Mouse (Mus musculus) MEL (cell line): ENCODE data around the gene Kctd17. TPM values are rescaled to one million over a fixed set of nuclear protein-coding genes. Genes with fewer than 3 reads are reported as not detected.

Experiments
- DNase-seq: peaks from one replicate; pipeline ENCODE4 v3.0.0; 2011; ENCODE audit warnings: low read depth, low spot score
- H3K27ac ChIP-seq: 2 replicates; pipeline ENCODE4 v1.5.1; 2012; ENCODE audit warnings: low read depth, mild to moderate bottlenecking, control low read depth, low read length, moderate library complexity; ENCODE audit not compliant: control insufficient read depth
- H3K27me3 ChIP-seq, 2 experiments: fragments of 150-350 bp in 1 of 2; sonication (generic) in 1 of 2; 2 replicates each; pipeline ENCODE4 v1.6.1; 2012; ENCODE audit warnings: low read length in 2 of 2, mild to moderate bottlenecking in 2 of 2, improper control_type of control experiment in 1 of 2, moderate library complexity in 1 of 2; ENCODE audit not compliant: insufficient read depth in 2 of 2, control insufficient read depth in 1 of 2
- H3K36me3 ChIP-seq, 2 experiments: 2 replicates each; pipeline ENCODE4 v1.6.1; 2012 to 2014; ENCODE audit warnings: low read length in 2 of 2, improper control_type of control experiment in 1 of 2, inconsistent platforms in 1 of 2, mild to moderate bottlenecking in 1 of 2; ENCODE audit not compliant: insufficient read depth in 2 of 2, control insufficient read depth in 1 of 2
- H3K4me1 ChIP-seq, 2 experiments: fragments of 150-350 bp in 1 of 2; sonication (generic) in 1 of 2; 2 replicates each; pipeline ENCODE4 v1.6.1; 2012; ENCODE audit warnings: low read length in 2 of 2, improper control_type of control experiment in 1 of 2, mild to moderate bottlenecking in 1 of 2; ENCODE audit not compliant: insufficient read depth in 2 of 2, control insufficient read depth in 1 of 2
- H3K4me3 ChIP-seq, 2 experiments: fragments of 150-350 bp in 1 of 2; sonication (generic) in 1 of 2; 2 replicates each; pipeline ENCODE4 v1.5.1; 2012; ENCODE audit warnings: low read depth in 2 of 2, low read length in 2 of 2, mild to moderate bottlenecking in 2 of 2, moderate library complexity in 2 of 2, control low read depth in 1 of 2, improper control_type of control experiment in 1 of 2; ENCODE audit not compliant: control insufficient read depth in 1 of 2, insufficient read depth in 1 of 2
- H3K79me2 ChIP-seq: 2 replicates; pipeline ENCODE4 v1.6.1; 2012; ENCODE audit warnings: mild to moderate bottlenecking, low read length, moderate library complexity; ENCODE audit not compliant: control insufficient read depth, poor library complexity, insufficient read depth
- H3K9ac ChIP-seq: 2 replicates; pipeline ENCODE4 v1.6.1; 2012; ENCODE audit warnings: low read depth, mild to moderate bottlenecking, control low read depth, low read length, moderate library complexity; ENCODE audit not compliant: control insufficient read depth, poor library complexity, severe bottlenecking
- H3K9me3 ChIP-seq: fragments of 150-350 bp; sonication (generic); replicated peaks from 2 replicates; pipeline ENCODE4 v1.6.1; 2012; ENCODE audit warnings: mild to moderate bottlenecking, low read length, improper control_type of control experiment, moderate library complexity; ENCODE audit not compliant: insufficient read depth
- CHD1 ChIP-seq: IDR thresholded peaks from 2 replicates; pipeline ENCODE4 v1.6.1; 2012; ENCODE audit warnings: low read depth, mild to moderate bottlenecking, inconsistent platforms, low read length, improper control_type of control experiment
- CHD2 ChIP-seq: IDR thresholded peaks from 2 replicates; pipeline ENCODE4 v1.6.1; 2011; ENCODE audit warnings: low read length, improper control_type of control experiment
- CTCF ChIP-seq, 3 experiments: IDR thresholded peaks in 2 of 3; conservative IDR thresholded peaks in 1 of 3; 2 replicates each; pipeline ENCODE4 v1.5.1; 2011 to 2012; ENCODE audit warnings: low read length in 3 of 3, low read depth in 2 of 3, mild to moderate bottlenecking in 2 of 3, improper control_type of control experiment in 1 of 3, inconsistent platforms in 1 of 3, mixed read lengths in 1 of 3, moderate library complexity in 1 of 3; ENCODE audit not compliant: control insufficient read depth in 1 of 3, insufficient read depth in 1 of 3, poor library complexity in 1 of 3, severe bottlenecking in 1 of 3
- ELF1 ChIP-seq: IDR thresholded peaks from 2 replicates; pipeline ENCODE4 v1.6.1; 2014; ENCODE audit warnings: low read depth, mild to moderate bottlenecking, inconsistent platforms, low read length, improper control_type of control experiment, moderate library complexity
- ETS1 ChIP-seq: IDR thresholded peaks from 2 replicates; pipeline ENCODE4 v1.6.1; 2012; ENCODE audit warnings: low read depth, mild to moderate bottlenecking, inconsistent platforms, low read length, improper control_type of control experiment, moderate library complexity
- GABPA ChIP-seq: IDR thresholded peaks from 2 replicates; pipeline ENCODE4 v1.6.1; 2012; ENCODE audit warnings: low read depth, mild to moderate bottlenecking, inconsistent platforms, low read length, improper control_type of control experiment, moderate library complexity
- GATA1 ChIP-seq: IDR thresholded peaks from 2 replicates; pipeline ENCODE4 v1.6.1; 2011; ENCODE audit warnings: low read depth, low read length, improper control_type of control experiment
- HCFC1 ChIP-seq: IDR thresholded peaks from 2 replicates; pipeline ENCODE4 v1.6.1; 2012; ENCODE audit warnings: low read depth, mild to moderate bottlenecking, inconsistent platforms, low read length, improper control_type of control experiment, moderate library complexity
- JUND ChIP-seq: IDR thresholded peaks from 2 replicates; pipeline ENCODE4 v1.6.1; 2011; ENCODE audit warnings: low read depth, mild to moderate bottlenecking, improper control_type of control experiment, low read length
- KAT2A ChIP-seq: conservative IDR thresholded peaks from 2 replicates; pipeline ENCODE4 v1.6.1; 2012; ENCODE audit warnings: low read depth, low read length, improper control_type of control experiment, inconsistent platforms
- MAFK ChIP-seq: IDR thresholded peaks from 2 replicates; pipeline ENCODE4 v1.6.1; 2011; ENCODE audit warnings: low read depth, mild to moderate bottlenecking, low read length, improper control_type of control experiment, borderline replicate concordance
- MAZ ChIP-seq: IDR thresholded peaks from 2 replicates; pipeline ENCODE4 v1.6.1; 2012; ENCODE audit warnings: low read depth, mild to moderate bottlenecking, inconsistent platforms, low read length, improper control_type of control experiment
- MEF2A ChIP-seq: IDR thresholded peaks from 2 replicates; pipeline ENCODE4 v1.6.1; 2014; ENCODE audit warnings: low read depth, mild to moderate bottlenecking, inconsistent platforms, low read length, improper control_type of control experiment; ENCODE audit not compliant: poor library complexity, insufficient replicate concordance, severe bottlenecking; ENCODE audit errors: extremely low read depth
- MYB ChIP-seq: IDR thresholded peaks from 2 replicates; pipeline ENCODE4 v1.6.1; 2011; ENCODE audit warnings: mild to moderate bottlenecking, low read depth, low read length, improper control_type of control experiment
- MYC ChIP-seq: IDR thresholded peaks from 2 replicates; pipeline ENCODE4 v1.6.1; 2011; ENCODE audit warnings: low read depth, mild to moderate bottlenecking, low read length, improper control_type of control experiment, moderate library complexity
- NELFE ChIP-seq: IDR thresholded peaks from 2 replicates; pipeline ENCODE4 v1.6.1; 2011; ENCODE audit warnings: low read depth, low read length, improper control_type of control experiment
- NRF1 ChIP-seq: IDR thresholded peaks from 2 replicates; pipeline ENCODE4 v1.6.1; 2014; ENCODE audit warnings: low read depth, mild to moderate bottlenecking, inconsistent platforms, low read length, improper control_type of control experiment, moderate library complexity; ENCODE audit not compliant: poor library complexity, insufficient read depth, severe bottlenecking
- POLR2AphosphoS2 ChIP-seq: IDR thresholded peaks from 2 replicates; pipeline ENCODE4 v1.6.1; 2011; ENCODE audit warnings: low read length, improper control_type of control experiment
- POLR2AphosphoS5 ChIP-seq: IDR thresholded peaks from 2 replicates; pipeline ENCODE4 v1.6.1; 2012; ENCODE audit warnings: low read depth, borderline replicate concordance, mild to moderate bottlenecking, inconsistent platforms, low read length, moderate library complexity, mixed read lengths
- RAD21 ChIP-seq: IDR thresholded peaks from 2 replicates; pipeline ENCODE4 v1.6.1; 2011; ENCODE audit warnings: mild to moderate bottlenecking, low read depth, low read length, improper control_type of control experiment
- RCOR1 ChIP-seq: IDR thresholded peaks from 2 replicates; pipeline ENCODE4 v1.6.1; 2012; ENCODE audit warnings: low read depth, mild to moderate bottlenecking, inconsistent platforms, low read length, improper control_type of control experiment
- SMC3 ChIP-seq: IDR thresholded peaks from 2 replicates; pipeline ENCODE4 v1.6.1; 2011; ENCODE audit warnings: low read depth, low read length, improper control_type of control experiment
- TAL1 ChIP-seq: IDR thresholded peaks from 2 replicates; pipeline ENCODE4 v1.6.1; 2012; ENCODE audit warnings: mild to moderate bottlenecking, inconsistent platforms, low read length, moderate library complexity, mixed read lengths
- TBP ChIP-seq: IDR thresholded peaks from 2 replicates; pipeline ENCODE4 v1.8.0; 2011; ENCODE audit warnings: low read depth, low read length, improper control_type of control experiment
- USF2 ChIP-seq, 2 experiments: IDR thresholded peaks; 2 replicates each; pipeline ENCODE4 v1.6.1; 2011 to 2012; ENCODE audit warnings: improper control_type of control experiment in 2 of 2, low read length in 2 of 2, borderline replicate concordance in 1 of 2, inconsistent platforms in 1 of 2, low read depth in 1 of 2, mild to moderate bottlenecking in 1 of 2; ENCODE audit not compliant: insufficient read depth in 1 of 2
- ZC3H11A ChIP-seq: IDR thresholded peaks from 2 replicates; pipeline ENCODE4 v1.6.1; 2012; ENCODE audit warnings: low read depth, mild to moderate bottlenecking, inconsistent platforms, low read length, improper control_type of control experiment
- ZMIZ1 ChIP-seq: IDR thresholded peaks from 2 replicates; pipeline ENCODE4 v1.6.1; 2012; ENCODE audit warnings: low read depth, mild to moderate bottlenecking, inconsistent platforms, low read length, improper control_type of control experiment, moderate library complexity
- polyA plus RNA-seq, 2 experiments: library from polyadenylated mRNA; stranded (reverse) in 1 of 2; unstranded in 1 of 2; fragments of >175 nt in 1 of 2; fragments of >200 nt in 1 of 2; gene quantifications; 2 replicates each; pipeline versions ENCODE4 v1.2.1 to v1.2.4; 2012; ENCODE audit warnings: low replicate concordance in 2 of 2, low read depth in 1 of 2; ENCODE audit not compliant: insufficient read length in 2 of 2, insufficient read depth in 1 of 2, missing spikeins in 1 of 2
- total RNA-seq: library from RNA; depleted of rRNA; stranded (reverse); fragments of 300-350 nt; gene quantifications from 2 replicates; pipeline ENCODE4 v1.2.3, GENCODE M21; 2012

The Kctd17 gene
- total and polyA plus RNA-seq, 3 experiments, result not detected

GRCm38 (mm10) chr15:78447121-78447520 lies 18.8 kb downstream of the Kctd17 start:
- Histone ChIP-seq H3K36me3 (peaks cover 0 to 6% of the 10 kb centered on the region in 2 experiments; a peak in 2 of 4 replicates), H3K9me3 (no peaks in the 10 kb centered on the region), H3K4me3 (no peak overlapping the region), H3K27ac (no peak overlapping the region), H3K4me1 (peaks cover 3 to 17% of the 10 kb centered on the region in 2 experiments; a peak in 2 of 4 replicates), H3K27me3 (no peaks in the 10 kb centered on the region)
- TF ChIP-seq CHD1 (no peak), MEF2A (no peak), TAL1 (no peak), NRF1 (no peak), NELFE (no peak), GATA1 (no peak), HCFC1 (no peak), ETS1 (no peak), USF2 (IDR thresholded peaks at IDR 0.05; ENCODE audit: borderline replicate concordance in 1 of 2, insufficient read depth in 1 of 2, low read depth in 1 of 2, low read length in 2 of 2) (no peak), CTCF (IDR thresholded peaks at IDR 0.05 in 2 of 3, conservative IDR thresholded peaks at IDR 0.05 in 1 of 3; ENCODE audit: control insufficient read depth in 1 of 3, insufficient read depth in 1 of 3, low read depth in 2 of 3, low read length in 3 of 3, poor library complexity in 1 of 3, severe bottlenecking in 1 of 3) (no peak), RAD21 (no peak), ELF1 (no peak), ZMIZ1 (no peak), MAZ (no peak), CHD2 (no peak), MYC (no peak), TBP (no peak), ZC3H11A (no peak)
- TF ChIP-seq, all 39 proteins: peak for 0
- no peak for DNase-seq
- Histone ChIP-seq H3K9ac (no peak overlapping the region), H3K79me2 (no peaks in the 10 kb centered on the region; the same call in 1 of the 2 replicates)

- Histone ChIP-seq H3K4me3 (peak overlapping the region; percentile 49 to 72), H3K9ac (peak overlapping the region; percentile 69), H3K27me3 (no peaks in the 10 kb centered on the region), H3K4me1 (peaks cover 3 to 17% of the 10 kb centered on the region in 2 experiments; a peak in 2 of 4 replicates), H3K36me3 (peaks cover 0 to 6% of the 10 kb centered on the region in 2 experiments; a peak in 2 of 4 replicates), H3K27ac (peak overlapping the region; percentile 42), H3K9me3 (no peaks in the 10 kb centered on the region), H3K79me2 (no peaks in the 10 kb centered on the region; the same call in 1 of the 2 replicates)
- peak; percentile 92 for DNase-seq
- peak; percentile 42; the same call in 1 of the 2 replicates for TF ChIP-seq TBP
- no peak for TF ChIP-seq CHD2
- no peak for TF ChIP-seq MYB
- TF ChIP-seq ZC3H11A, result peak; percentile 50
- no peak for TF ChIP-seq KAT2A
- peak; percentile 54 for TF ChIP-seq RAD21
- TF ChIP-seq SMC3, result peak; percentile 84
- TF ChIP-seq JUND, result no peak
- no peak for TF ChIP-seq MAFK
- TF ChIP-seq ELF1, result 0 out of 2 replicates have a peak, but pooled peaks have one; percentile 27
- no peak for TF ChIP-seq POLR2AphosphoS5
- TF ChIP-seq ZMIZ1, result no peak
- TF ChIP-seq NRF1, result no peak
- TF ChIP-seq RCOR1, result peak; percentile 60
- TF ChIP-seq MYC, result no peak
- no peak for TF ChIP-seq GABPA
- no peak for TF ChIP-seq POLR2AphosphoS2
- peak; percentile 23; the same call in 1 of the 2 replicates for TF ChIP-seq HCFC1
- TF ChIP-seq CTCF (IDR thresholded peaks at IDR 0.05 in 2 of 3, conservative IDR thresholded peaks at IDR 0.05 in 1 of 3; ENCODE audit: control insufficient read depth in 1 of 3, insufficient read depth in 1 of 3, low read depth in 2 of 3, low read length in 3 of 3, poor library complexity in 1 of 3, severe bottlenecking in 1 of 3), result peak; percentile 78 to 96 (median 90)
These were observed 19.6 kb downstream of the Kctd17 start for GRCm38 (mm10) chr15:78447746-78448535.
